Mouse (Mus musculus) stomach, postnatal 0 days (tissue): Measurements from ENCODE around the gene Prrc2a. TPM values are rescaled to one million over a fixed set of nuclear protein-coding genes. Genes with fewer than 3 reads are reported as not detected.

ENCODE experiments used
- ATAC-seq: fragments of 200-750 bp; cut with Nextera tagmentation; 2 replicates; pipeline ENCODE4 v1.8.0; 2017; ENCODE audit not compliant: low FRiP score, low TSS enrichment
- DNase-seq: peaks from one replicate; pipeline ENCODE4 v3.0.0-alpha.2; 2016; ENCODE audit warnings: low spot score
- H3K27ac ChIP-seq: fragments of 300-500 bp; sonication (generic); replicated peaks from 2 replicates; pipeline ENCODE4 v1.5.1; 2014; ENCODE audit warnings: mild to moderate bottlenecking, control low read depth
- H3K27me3 ChIP-seq: fragments of 300-500 bp; sonication (generic); 2 replicates; pipeline ENCODE4 v1.6.1; 2014; ENCODE audit warnings: low read length; ENCODE audit not compliant: control insufficient read depth, insufficient read depth
- H3K36me3 ChIP-seq: fragments of 300-500 bp; sonication (generic); 2 replicates; pipeline ENCODE4 v1.6.1; 2014; ENCODE audit warnings: low read length, mixed read lengths; ENCODE audit not compliant: control insufficient read depth, insufficient read depth
- H3K4me1 ChIP-seq: fragments of 300-500 bp; sonication (generic); replicated peaks from 2 replicates; pipeline ENCODE4 v1.6.1; 2014; ENCODE audit warnings: antibody characterized with exemption; ENCODE audit not compliant: control insufficient read depth, insufficient read depth
- H3K4me2 ChIP-seq: fragments of 300-500 bp; sonication (generic); replicated peaks from 2 replicates; pipeline ENCODE4 v1.6.1; 2014; ENCODE audit warnings: low read depth, mild to moderate bottlenecking, control low read depth, moderate library complexity
- H3K4me3 ChIP-seq: fragments of 300-500 bp; sonication (generic); 2 replicates; pipeline ENCODE4 v1.5.1; 2014; ENCODE audit warnings: low read depth, low read length, control low read depth
- H3K9ac ChIP-seq: fragments of 300-500 bp; sonication (generic); 2 replicates; pipeline ENCODE4 v1.6.1; 2014; ENCODE audit warnings: mild to moderate bottlenecking, low read length, control low read depth, mixed read lengths
- H3K9me3 ChIP-seq: fragments of 300-500 bp; sonication (generic); 2 replicates; pipeline ENCODE4 v1.6.1; 2016; ENCODE audit warnings: low read length; ENCODE audit not compliant: control insufficient read depth
- CTCF ChIP-seq: IDR thresholded peaks from 2 replicates; pipeline ENCODE4 v1.5.1; 2016; ENCODE audit warnings: antibody characterized with exemption, low read depth, mild to moderate bottlenecking, moderate library complexity
- EP300 ChIP-seq: optimal IDR thresholded peaks from 2 replicates; pipeline ENCODE3; 2016; ENCODE audit warnings: antibody characterized with exemption
- WGBS: fragments of 180-500 bp; shearing (Covaris S2); extraction: QIAGEN DNeasy Blood & Tissue Kit; methylation state at CpG from one replicate; pipeline ENCODE4 v1.1.7; 2014; 5-methylcytosine and 5-hydroxymethylcytosine counted together
- polyA plus RNA-seq: library from polyadenylated mRNA; unstranded; fragments of >200 nt; fragmentation: Nextera tagmentation; extraction: Ambion mirVana; gene quantifications from 2 replicates; pipeline ENCODE4 v1.2.1, GENCODE M21; 2015

The Prrc2a gene
- polyA plus RNA-seq, 1 experiment from 2014 or later = 49.3 TPM

- no peaks in the 10 kb centered on the region for H3K4me1 ChIP-seq
- DNase-seq (no peak), ATAC-seq (no peak)
- H3K36me3 ChIP-seq = peaks cover 10% of the 10 kb centered on the region
- no peaks in the 10 kb centered on the region for H3K27me3 ChIP-seq
- H3K9me3 ChIP-seq = no peaks in the 10 kb centered on the region
- H3K4me2 ChIP-seq = no peak overlapping the region
- WGBS = 53% methylated on average over 3 of the region's 3 CpGs
- H3K27ac ChIP-seq = no peak overlapping the region
- no peak overlapping the region for H3K9ac ChIP-seq
- no peak overlapping the region for H3K4me3 ChIP-seq
- TF ChIP-seq EP300 (no peak), CTCF (peak; percentile 55)
Measured at GRCm38 (mm10) chr17:35106522-35106921, 58.2 kb downstream of the Prrc2a start.

DNA sequence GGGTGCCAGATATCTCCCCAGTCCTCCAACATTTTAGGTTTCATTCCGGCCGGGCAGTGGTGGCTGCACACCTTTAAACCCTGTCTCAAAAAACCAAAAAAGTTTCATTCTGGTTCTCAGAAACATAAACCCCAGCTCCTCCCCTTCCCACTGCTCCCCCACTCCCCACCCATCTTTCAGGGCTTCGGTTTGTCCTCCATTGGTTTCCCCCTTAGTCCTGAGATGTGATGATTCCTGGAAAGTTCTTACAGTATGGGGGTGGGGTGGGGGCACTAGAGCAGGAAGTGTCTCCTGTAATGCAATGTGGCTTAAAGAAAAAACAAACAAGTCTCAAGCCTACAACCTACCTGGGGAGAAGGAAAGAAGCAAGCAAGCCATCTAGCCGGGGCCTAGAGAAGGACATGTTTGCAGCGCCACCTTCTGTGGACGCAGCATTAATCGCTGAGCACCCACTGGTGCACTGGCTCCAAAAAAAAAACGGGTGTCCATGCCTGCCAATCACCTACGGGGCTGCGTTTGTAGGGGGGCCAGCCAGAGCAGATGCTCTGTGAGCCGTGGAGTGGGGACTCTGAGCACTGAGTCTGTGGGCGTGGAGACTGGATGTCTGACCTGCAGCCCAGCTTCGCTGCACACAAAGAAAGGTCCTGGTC is 58.8 kb downstream of the Prrc2a start:
- Histone ChIP-seq H3K27ac (no peak overlapping the region), H3K9ac (peak overlapping the region; percentile 31; the same call in 1 of the 2 replicates), H3K36me3 (peaks cover 16% of the 10 kb centered on the region), H3K27me3 (no peaks in the 10 kb centered on the region), H3K9me3 (no peaks in the 10 kb centered on the region), H3K4me3 (no peak overlapping the region), H3K4me2 (no peak overlapping the region), H3K4me1 (no peaks in the 10 kb centered on the region)
- WGBS = 26% methylated on average over 13 of the region's 13 CpGs
- TF ChIP-seq CTCF = peak; percentile 80
- TF ChIP-seq EP300 = no peak
- ATAC-seq (0 out of 2 replicates have a peak, but pooled peaks have one; percentile 36), DNase-seq (peak; percentile 66)

- DNase-seq (no peak), ATAC-seq (no peak)
- Histone ChIP-seq H3K4me2 (no peak overlapping the region), H3K9me3 (no peaks in the 10 kb centered on the region), H3K4me1 (no peaks in the 10 kb centered on the region), H3K27ac (no peak overlapping the region), H3K27me3 (no peaks in the 10 kb centered on the region), H3K36me3 (peaks cover 20% of the 10 kb centered on the region), H3K4me3 (no peak overlapping the region), H3K9ac (no peak overlapping the region)
- no peak for TF ChIP-seq CTCF
- 73% methylated on average over 6 of the region's 6 CpGs for WGBS
Measured at GRCm38 (mm10) chr17:35104754-35105153, 59.9 kb downstream of the Prrc2a start.

- Histone ChIP-seq H3K27me3 (no peaks in the 10 kb centered on the region), H3K27ac (no peak overlapping the region), H3K9me3 (no peaks in the 10 kb centered on the region), H3K4me1 (no peaks in the 10 kb centered on the region), H3K4me2 (no peak overlapping the region), H3K36me3 (peaks cover 20% of the 10 kb centered on the region), H3K4me3 (no peak overlapping the region), H3K9ac (no peak overlapping the region)
- DNase-seq (no peak), ATAC-seq (no peak)
- 92% methylated on average over 7 of the region's 7 CpGs for WGBS
- TF ChIP-seq CTCF = no peak
Measured at GRCm38 (mm10) chr17:35104079-35104478, 60.6 kb downstream of the Prrc2a start.

- DNase-seq (no peak), ATAC-seq (no peak)
- Histone ChIP-seq H3K36me3 (peaks cover 21% of the 10 kb centered on the region), H3K4me2 (no peak overlapping the region), H3K27me3 (no peaks in the 10 kb centered on the region), H3K4me3 (no peak overlapping the region), H3K9ac (no peak overlapping the region), H3K27ac (no peak overlapping the region), H3K9me3 (no peaks in the 10 kb centered on the region), H3K4me1 (no peaks in the 10 kb centered on the region)
- WGBS = 54% methylated on average over 6 of the region's 6 CpGs
- TF ChIP-seq EP300 = no peak
Measured at GRCm38 (mm10) chr17:35103221-35103690, 61.4 kb downstream of the Prrc2a start.

DNA sequence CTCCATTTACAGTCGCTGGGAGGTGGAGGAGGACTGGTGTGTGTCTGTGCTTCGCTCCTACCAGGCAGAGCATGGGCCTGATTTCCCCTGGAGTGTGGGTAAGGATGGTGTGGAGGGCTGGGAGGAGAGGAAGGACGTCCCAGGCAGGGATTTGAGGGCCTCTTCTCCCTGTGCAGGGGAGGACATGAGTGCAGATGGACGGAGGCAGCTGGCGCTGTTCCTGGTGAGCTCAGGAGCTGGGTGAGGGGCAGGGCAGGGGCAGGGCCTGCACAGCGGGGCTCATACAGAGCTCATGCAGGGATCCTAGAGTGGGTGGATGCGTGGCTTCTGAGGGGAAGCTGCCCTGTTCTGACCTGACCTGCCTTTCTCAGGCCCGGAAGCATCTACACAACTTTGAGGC is 62.4 kb downstream of the Prrc2a start:
- H3K9me3 ChIP-seq = no peaks in the 10 kb centered on the region
- H3K4me2 ChIP-seq = no peak overlapping the region
- no peak for TF ChIP-seq EP300
- no peak for TF ChIP-seq CTCF
- ATAC-seq (no peak), DNase-seq (no peak)
- peaks cover 24% of the 10 kb centered on the region for H3K36me3 ChIP-seq
- no peak overlapping the region for H3K4me3 ChIP-seq
- WGBS = 76% methylated on average over 8 of the region's 8 CpGs
- H3K4me1 ChIP-seq = no peaks in the 10 kb centered on the region
- no peaks in the 10 kb centered on the region for H3K27me3 ChIP-seq
- H3K27ac ChIP-seq = no peak overlapping the region
- H3K9ac ChIP-seq = no peak overlapping the region
